Mouse (Mus musculus) spleen, adult 2 months (tissue): ENCODE data around the gene Dcaf10. TPM values are rescaled to one million over a fixed set of nuclear protein-coding genes. Genes with fewer than 3 reads are reported as not detected.

ENCODE experiments used
- DNase-seq, 2 experiments: peaks; one replicate each; pipeline versions ENCODE4 v3.0.0 to v3.0.0-alpha.2; 2012 to 2021; ENCODE audit warnings: low spot score in 2 of 2, low read depth in 1 of 2
- H3K27ac ChIP-seq: fragments of 200-500 bp; 2 replicates; pipeline ENCODE4 v1.5.1; 2012; ENCODE audit warnings: low read length, inconsistent platforms; ENCODE audit not compliant: insufficient read depth
- H3K27me3 ChIP-seq: fragments of 200-500 bp; 2 replicates; pipeline ENCODE4 v1.6.1; 2012; ENCODE audit warnings: mild to moderate bottlenecking, moderate library complexity, low read length, inconsistent platforms; ENCODE audit not compliant: control insufficient read depth, insufficient read depth
- H3K36me3 ChIP-seq: fragments of 200-500 bp; 2 replicates; pipeline ENCODE4 v1.6.1; 2012; ENCODE audit warnings: mild to moderate bottlenecking, low read length, inconsistent platforms; ENCODE audit not compliant: control insufficient read depth, insufficient read depth
- H3K4me1 ChIP-seq: fragments of 200-500 bp; 2 replicates; pipeline ENCODE4 v1.6.1; 2011; ENCODE audit warnings: inconsistent platforms; ENCODE audit not compliant: control insufficient read depth, insufficient read depth, insufficient read length
- H3K4me3 ChIP-seq: fragments of 200-500 bp; 2 replicates; pipeline ENCODE4 v1.5.1; 2011; ENCODE audit warnings: mild to moderate bottlenecking, inconsistent platforms; ENCODE audit not compliant: insufficient read depth, insufficient read length; ENCODE audit errors: extremely low read depth
- CTCF ChIP-seq: fragments of 200-500 bp; IDR thresholded peaks from 2 replicates; pipeline ENCODE4 v1.5.1; 2011; ENCODE audit warnings: mild to moderate bottlenecking, inconsistent platforms; ENCODE audit not compliant: insufficient read depth, insufficient read length, insufficient replicate concordance; ENCODE audit errors: extremely low read depth
- POLR2A ChIP-seq: fragments of 200-500 bp; IDR thresholded peaks from 2 replicates; pipeline ENCODE4 v1.6.1; 2011; ENCODE audit warnings: low read depth, low read length, inconsistent platforms
- WGBS: fragments of 180-500 bp; shearing (Covaris S2); methylation state at CpG from one replicate; pipeline ENCODE4 v1.1.7; 2018; 5-methylcytosine and 5-hydroxymethylcytosine counted together
- polyA plus RNA-seq: library from polyadenylated mRNA; depleted of rRNA; stranded (reverse); fragments of >200 nt; gene quantifications from 2 replicates; pipeline ENCODE4 v1.2.3, GENCODE M21; 2012

Dcaf10 gene
- polyA plus RNA-seq, 1 experiment: 9.6 TPM

GRCm38 (mm10) chr4:45320159-45320816 is 21.6 kb upstream of the Dcaf10 start:
- peak; percentile 58 to 75 for DNase-seq
- peak overlapping the region; percentile 79 for H3K4me3 ChIP-seq
- H3K36me3 ChIP-seq: peaks cover 8% of the 10 kb centered on the region
- no peaks in the 10 kb centered on the region for H3K27me3 ChIP-seq
- under 1% methylated on average over 56 of the region's 56 CpGs for WGBS
- peak overlapping the region; percentile 80 for H3K27ac ChIP-seq
- 0 out of 2 replicates have a peak, but pooled peaks cover 5% of the 10 kb centered on the region for H3K4me1 ChIP-seq
- TF ChIP-seq CTCF: no peak
- TF ChIP-seq POLR2A: peak; percentile 72

- no peak for TF ChIP-seq POLR2A
- TF ChIP-seq CTCF: no peak
- H3K27me3 ChIP-seq: no peaks in the 10 kb centered on the region
- H3K27ac ChIP-seq: no peak overlapping the region
- H3K4me3 ChIP-seq: no peak overlapping the region
- WGBS: 89% methylated on average over 7 of the region's 7 CpGs
- no peaks in the 10 kb centered on the region for H3K4me1 ChIP-seq
- H3K36me3 ChIP-seq: no peaks in the 10 kb centered on the region
- no peak for DNase-seq
Observed at GRCm38 (mm10) chr4:45331139-45331538, 10.8 kb upstream of the Dcaf10 start.

GRCm38 (mm10) chr4:45332466-45332865 is 9.4 kb upstream of the Dcaf10 start:
- DNase-seq: no peak
- WGBS: 49% methylated on average over 3 of the region's 3 CpGs
- Histone ChIP-seq H3K4me1 (no peaks in the 10 kb centered on the region), H3K27me3 (no peaks in the 10 kb centered on the region), H3K36me3 (no peaks in the 10 kb centered on the region), H3K4me3 (no peak overlapping the region), H3K27ac (no peak overlapping the region)
- TF ChIP-seq CTCF: no peak
- no peak for TF ChIP-seq POLR2A

- 85% methylated on average over 9 of the region's 9 CpGs for WGBS
- H3K4me1 ChIP-seq: peaks cover 7% of the 10 kb centered on the region; the same call in 1 of the 2 replicates
- no peak for DNase-seq
- no peaks in the 10 kb centered on the region for H3K27me3 ChIP-seq
- no peaks in the 10 kb centered on the region for H3K36me3 ChIP-seq
- no peak overlapping the region for H3K27ac ChIP-seq
- TF ChIP-seq CTCF (no peak), POLR2A (no peak)
- no peak overlapping the region for H3K4me3 ChIP-seq
Observed at GRCm38 (mm10) chr4:45341226-45341625, 675 bp upstream of the Dcaf10 start.

- no peaks in the 10 kb centered on the region; the same call in 1 of the 2 replicates for H3K36me3 ChIP-seq
- TF ChIP-seq CTCF (no peak), POLR2A (no peak)
- under 1% methylated on average over 68 of the region's 76 CpGs for WGBS
- peak in 1 of 2 experiments; percentile 18 for DNase-seq
- H3K4me1 ChIP-seq: peaks cover 7% of the 10 kb centered on the region; the same call in 1 of the 2 replicates
- peak within 1 kb of the TSS; percentile 67 for H3K27ac ChIP-seq
- peak within 1 kb of the TSS; percentile 81 for H3K4me3 ChIP-seq
- H3K27me3 ChIP-seq: no peaks in the 10 kb centered on the region
Observed at GRCm38 (mm10) chr4:45342286-45343155, 620 bp downstream of the Dcaf10 start, which contains the start of gene Exosc3. Gene Exosc3 (minus strand): TSS chr4:45342732.

- Histone ChIP-seq H3K4me3 (no peak overlapping the region), H3K4me1 (no peaks in the 10 kb centered on the region), H3K27ac (no peak overlapping the region), H3K36me3 (peaks cover 7% of the 10 kb centered on the region; the same call in 1 of the 2 replicates), H3K27me3 (no peaks in the 10 kb centered on the region)
- WGBS: 92% methylated on average over 3 of the region's 3 CpGs
- no peak for DNase-seq
- TF ChIP-seq POLR2A (no peak), CTCF (no peak)
Observed at GRCm38 (mm10) chr4:45356653-45357052, 14.8 kb downstream of the Dcaf10 start.
